Mouse (Mus musculus) frontal cortex, postnatal 36 days (tissue): Measurements from ENCODE around the gene Rnf215.

Source experiments
- DNase-seq, 2 experiments: peaks; one replicate each; pipeline ENCODE4 v3.0.0; 2022; ENCODE audit warnings: low spot score in 2 of 2

The Rnf215 gene

GRCm38 (mm10) chr11:4190677-4191076 lies 55.7 kb downstream of the Rnf215 start:
- DNase-seq = no peak
